In genomic region chr16:37469595-37469994, GRCm38 (mm10) we compare ENCODE assay signal across 27 mouse cellular contexts.
"Had no signal": no experiment of that assay in that cellular context is flagged by ENCODE, and none has a peak within 500 bp of the region (broad histone marks: within the 10 kb centered on the region; RNA-seq: fewer than 3 reads in every experiment).

No protein-coding gene starts in this region.

- H3K9me3 ChIP-seq: heart, embryonic 13.5 days; heart, embryonic 15.5 days; hindbrain, embryonic 13.5 days; hindbrain, embryonic 15.5 days; kidney, embryonic 15.5 days; limb, embryonic 13.5 days; limb, embryonic 15.5 days; liver, embryonic 12.5 days had no signal

- H3K9ac ChIP-seq: heart, embryonic 13.5 days; heart, embryonic 15.5 days; hindbrain, embryonic 13.5 days; hindbrain, embryonic 15.5 days; kidney, embryonic 15.5 days; limb, embryonic 13.5 days; limb, embryonic 15.5 days; liver, embryonic 12.5 days; liver, embryonic 14.5 days had no signal

- H3K36me3 ChIP-seq: heart, embryonic 13.5 days; heart, embryonic 15.5 days; hindbrain, embryonic 13.5 days; hindbrain, embryonic 15.5 days; kidney, embryonic 15.5 days; limb, embryonic 13.5 days; limb, embryonic 15.5 days; liver, embryonic 12.5 days had no signal

- H3K4me3 ChIP-seq: heart, embryonic 13.5 days; heart, embryonic 15.5 days; hindbrain, embryonic 13.5 days; hindbrain, embryonic 15.5 days; kidney, embryonic 15.5 days; limb, embryonic 13.5 days; limb, embryonic 15.5 days; liver, embryonic 12.5 days had no signal

- H3K4me1 ChIP-seq: kidney, embryonic 15.5 days; limb, embryonic 13.5 days; limb, embryonic 15.5 days; liver, embryonic 12.5 days had no signal

- H3K27ac ChIP-seq: heart, embryonic 13.5 days; heart, embryonic 15.5 days; hindbrain, embryonic 13.5 days; hindbrain, embryonic 15.5 days; hindbrain, postnatal 0 days; kidney, embryonic 15.5 days; kidney, postnatal 0 days; limb, embryonic 13.5 days; limb, embryonic 15.5 days; liver, embryonic 12.5 days; liver, embryonic 14.5 days had no signal

- DNase-seq: gastrocnemius, postnatal 14 days; gastrocnemius, postnatal 36 days; heart, adult 18-20 months; heart, postnatal 14 days; heart, postnatal 36 days; kidney, adult 11 months; kidney, adult 2 months; kidney, adult 9 months; kidney, postnatal 14 days; kidney, postnatal 36 days; layer of hippocampus, adult 9-11 months; layer of hippocampus, postnatal 36 days; left cerebral cortex, postnatal 4 days; lung, adult 18-20 months had no signal

- ATAC-seq: hindbrain, postnatal 0 days; intestine, embryonic 16.5 days; liver, embryonic 12.5 days had no signal

- H3K27me3 ChIP-seq: heart, embryonic 13.5 days; heart, embryonic 15.5 days; hindbrain, embryonic 13.5 days; hindbrain, embryonic 15.5 days; kidney, embryonic 15.5 days; limb, embryonic 13.5 days; limb, embryonic 15.5 days; liver, embryonic 12.5 days had no signal

- H3K4me2 ChIP-seq: heart, embryonic 11.5 days; heart, embryonic 13.5 days; heart, embryonic 15.5 days; hindbrain, embryonic 13.5 days; hindbrain, embryonic 15.5 days; kidney, embryonic 15.5 days; limb, embryonic 13.5 days; limb, embryonic 15.5 days; liver, embryonic 12.5 days had no signal
